In genomic region chr8:61700298-61700697, GRCm38 (mm10) we compare ENCODE assay signal across 8 mouse cellular contexts.
DNase-seq lines count a peak whose midpoint lies in the region; ATAC-seq and TF ChIP-seq lines count a peak whose summit lies in the region.

No protein-coding gene starts in this region.

- peak; percentile 27 for DNase-seq in hindbrain, embryonic 10.5 days (ENCODE audit: low spot score)
- DNase-seq in hindbrain, embryonic 14.5 days (ENCODE audit: low spot score) = no peak
- peak; percentile 18 for DNase-seq in adipocyte (ENCODE audit: low spot score)
- no peak for DNase-seq in liver, embryonic 14.5 days (ENCODE audit: low read depth in 3 of 3, low spot score in 3 of 3)
- no peak for DNase-seq in layer of hippocampus, adult 9-11 months
- DNase-seq in cerebellum, postnatal 25 days = no peak
- no peak for DNase-seq in limb, embryonic 10.5 days (ENCODE audit: low spot score)

- no peak overlapping the region for H3K4me2 ChIP-seq in hindbrain, embryonic 14.5 days (replicated peaks)
- no peak overlapping the region for H3K4me2 ChIP-seq in liver, embryonic 14.5 days (ENCODE audit: low read depth)

- no peak overlapping the region for H3K9ac ChIP-seq in hindbrain, embryonic 14.5 days
- no peak overlapping the region for H3K9ac ChIP-seq in liver, embryonic 14.5 days (replicated peaks)

- H3K27me3 ChIP-seq in hindbrain, embryonic 10.5 days (ENCODE audit: insufficient read depth, poor library complexity, severe bottlenecking) = no peaks in the 10 kb centered on the region
- no peaks in the 10 kb centered on the region for H3K27me3 ChIP-seq in hindbrain, embryonic 14.5 days (ENCODE audit: control insufficient read depth, insufficient read depth, low read length)
- H3K27me3 ChIP-seq in E14TG2a.4 (ENCODE audit: insufficient read depth, low read length) = no peaks in the 10 kb centered on the region
- H3K27me3 ChIP-seq in liver, embryonic 14.5 days (ENCODE audit: control insufficient read depth, insufficient read depth, low read length) = no peaks in the 10 kb centered on the region
- H3K27me3 ChIP-seq in limb, embryonic 10.5 days (ENCODE audit: low read depth, poor library complexity, severe bottlenecking) = no peaks in the 10 kb centered on the region

- H3K4me3 ChIP-seq in hindbrain, embryonic 10.5 days = no peak overlapping the region
- H3K4me3 ChIP-seq in hindbrain, embryonic 14.5 days (replicated peaks; ENCODE audit: low read length) = no peak overlapping the region
- no peak overlapping the region for H3K4me3 ChIP-seq in E14TG2a.4 (replicated peaks; ENCODE audit: low read length)
- no peak overlapping the region for H3K4me3 ChIP-seq in liver, embryonic 14.5 days (ENCODE audit: insufficient read depth in 1 of 2, low read depth in 2 of 2, low read length in 2 of 2)
- no peak overlapping the region for H3K4me3 ChIP-seq in limb, embryonic 10.5 days

- peaks cover 35% of the 10 kb centered on the region for H3K36me3 ChIP-seq in hindbrain, embryonic 10.5 days
- H3K36me3 ChIP-seq in hindbrain, embryonic 14.5 days (replicated peaks; ENCODE audit: control insufficient read depth, insufficient read depth) = no peaks in the 10 kb centered on the region
- H3K36me3 ChIP-seq in E14TG2a.4 (ENCODE audit: insufficient read depth, low read length) = no peaks in the 10 kb centered on the region
- no peaks in the 10 kb centered on the region for H3K36me3 ChIP-seq in liver, embryonic 14.5 days (replicated peaks; ENCODE audit: control insufficient read depth, insufficient read depth, low read depth)
- H3K36me3 ChIP-seq in limb, embryonic 10.5 days = peaks cover 8% of the 10 kb centered on the region

- ATAC-seq in hindbrain, embryonic 14.5 days (ENCODE audit: low FRiP score) = no peak
- ATAC-seq in liver, embryonic 14.5 days (ENCODE audit: insufficient read depth) = no peak

- no peak overlapping the region for H3K27ac ChIP-seq in hindbrain, embryonic 10.5 days
- H3K27ac ChIP-seq in hindbrain, embryonic 14.5 days = no peak overlapping the region
- H3K27ac ChIP-seq in liver, embryonic 14.5 days = no peak overlapping the region
- no peak overlapping the region for H3K27ac ChIP-seq in limb, embryonic 10.5 days

- H3K4me1 ChIP-seq in hindbrain, embryonic 10.5 days (replicated peaks) = peaks cover 37% of the 10 kb centered on the region
- no peaks in the 10 kb centered on the region for H3K4me1 ChIP-seq in hindbrain, embryonic 14.5 days (replicated peaks; ENCODE audit: control insufficient read depth, insufficient read depth, low read length)
- peaks cover 3% of the 10 kb centered on the region for H3K4me1 ChIP-seq in E14TG2a.4 (replicated peaks; ENCODE audit: low read depth, low read length)
- no peaks in the 10 kb centered on the region for H3K4me1 ChIP-seq in liver, embryonic 14.5 days (replicated peaks; ENCODE audit: control insufficient read depth in 2 of 2, insufficient read depth in 2 of 2, low read length in 1 of 2)
- H3K4me1 ChIP-seq in limb, embryonic 10.5 days = peaks cover 43% of the 10 kb centered on the region

- H3K9me3 ChIP-seq in hindbrain, embryonic 10.5 days = no peaks in the 10 kb centered on the region
- H3K9me3 ChIP-seq in hindbrain, embryonic 14.5 days (ENCODE audit: control insufficient read depth, low read length) = no peaks in the 10 kb centered on the region
- H3K9me3 ChIP-seq in E14TG2a.4 (ENCODE audit: low read length) = no peaks in the 10 kb centered on the region
- no peaks in the 10 kb centered on the region for H3K9me3 ChIP-seq in liver, embryonic 14.5 days (ENCODE audit: control insufficient read depth, low read length)
- no peaks in the 10 kb centered on the region for H3K9me3 ChIP-seq in limb, embryonic 10.5 days (replicated peaks)

- peak; percentile 57 for TF ChIP-seq CTCF in E14TG2a.4 (conservative IDR thresholded peaks at IDR 0.05; ENCODE audit: low read length)
- TF ChIP-seq CTCF in liver, embryonic 14.5 days (IDR thresholded peaks at IDR 0.05; ENCODE audit: low read depth) = peak; percentile 52

- no peak for TF ChIP-seq EP300 in liver, embryonic 14.5 days (IDR thresholded peaks at IDR 0.05; ENCODE audit: low read depth)

- 79% methylated on average over 1 of the region's 1 CpGs for WGBS in hindbrain, embryonic 10.5 days
- 100% methylated on average over 1 of the region's 1 CpGs for WGBS in hindbrain, embryonic 14.5 days
- WGBS in liver, embryonic 14.5 days (ENCODE audit: insufficient replicate concordance) = 70% methylated on average over 1 of the region's 1 CpGs
- WGBS in limb, embryonic 10.5 days = 90% methylated on average over 1 of the region's 1 CpGs

Comparison
In these comparisons a context has a peak if more than half of its experiments do, and no peak if none do; other contexts are left out.
1. DNase-seq: peak in hindbrain, embryonic 10.5 days (single experiment) and adipocyte (single experiment); none in hindbrain, embryonic 14.5 days (single experiment), liver, embryonic 14.5 days (0 of 3), layer of hippocampus, adult 9-11 months (single experiment), cerebellum, postnatal 25 days (0 of 2) and limb, embryonic 10.5 days (single experiment).